Mouse (Mus musculus): ENCODE measurements at regions not wholly inside any gene's neighbourhood (a gene's known extent, or its start where the extent isn't known, plus 50 kb on each side); places are given as distances from the start of the nearest gene placed in this dataset.

GRCm38 (mm10) chr3:60138319-60138718 is 56.6 kb downstream of the Sucnr1 start:
- no peak for ATAC-seq (replicated peaks; ENCODE audit: low FRiP score, poor library complexity, severe bottlenecking)

- no peak for ATAC-seq (replicated peaks; ENCODE audit: low FRiP score, poor library complexity, severe bottlenecking)
Observed at GRCm38 (mm10) chr3:60159865-60160264, 78.2 kb downstream of the Sucnr1 start.

DNA sequence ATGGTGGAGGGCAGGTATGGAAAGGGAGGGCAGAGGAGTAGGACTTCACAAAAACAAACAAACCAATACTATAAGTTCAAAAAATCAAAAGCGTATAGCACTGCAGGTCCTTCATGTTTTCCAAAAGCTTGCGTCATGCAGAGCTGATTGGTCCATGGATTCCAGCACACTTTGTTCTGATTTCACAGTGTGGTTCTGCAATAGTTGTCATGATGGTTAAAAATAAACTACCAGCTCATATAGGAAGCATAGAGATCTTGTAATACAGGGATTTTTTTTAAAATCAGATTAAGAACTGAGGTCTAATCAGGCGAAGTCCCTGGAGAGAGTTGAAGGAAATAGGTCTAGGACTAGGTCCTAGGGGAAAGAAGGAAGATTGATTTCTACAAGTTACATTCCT is 86.0 kb downstream of the Sucnr1 start:
- no peak for ATAC-seq (replicated peaks; ENCODE audit: low FRiP score, poor library complexity, severe bottlenecking)

- no peak for ATAC-seq (replicated peaks; ENCODE audit: low FRiP score, poor library complexity, severe bottlenecking)
Observed at GRCm38 (mm10) chr3:60168135-60168926, 86.7 kb downstream of the Sucnr1 start.

- ATAC-seq (replicated peaks; ENCODE audit: low FRiP score, poor library complexity, severe bottlenecking) = no peak
Observed at GRCm38 (mm10) chr3:60169606-60170005, 87.9 kb downstream of the Sucnr1 start.

- no peak for ATAC-seq (replicated peaks; ENCODE audit: low FRiP score, poor library complexity, severe bottlenecking)
Observed at GRCm38 (mm10) chr3:60184481-60184880, 102.8 kb downstream of the Sucnr1 start.

DNA sequence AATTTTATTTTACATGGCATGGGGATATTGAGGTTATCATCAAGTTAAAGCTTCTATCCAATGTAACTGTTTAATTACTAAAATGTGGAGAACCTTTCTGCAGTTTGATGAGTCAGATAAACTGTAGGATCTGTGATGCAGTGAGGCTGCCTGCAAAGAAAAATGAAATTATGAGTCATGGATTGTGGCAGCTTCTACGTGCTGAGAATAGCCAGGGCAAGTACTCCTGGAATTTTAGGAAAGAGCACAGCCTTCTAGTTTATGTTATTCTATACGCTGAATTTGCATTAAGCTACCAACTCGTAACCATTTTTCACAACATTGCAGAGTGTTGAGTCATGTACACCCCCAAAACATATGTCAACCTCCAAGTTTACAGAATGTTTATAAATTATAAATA is 114.4 kb downstream of the Sucnr1 start:
- ATAC-seq (replicated peaks; ENCODE audit: low FRiP score, poor library complexity, severe bottlenecking) = no peak

GRCm38 (mm10) chr3:60207936-60208335 is 126.3 kb downstream of the Sucnr1 start:
- no peak for ATAC-seq (replicated peaks; ENCODE audit: low FRiP score, poor library complexity, severe bottlenecking)

GRCm38 (mm10) chr3:60218938-60219337 is 137.3 kb downstream of the Sucnr1 start:
- no peak for ATAC-seq (replicated peaks; ENCODE audit: low FRiP score, poor library complexity, severe bottlenecking)

- no peak for ATAC-seq (replicated peaks; ENCODE audit: low FRiP score, poor library complexity, severe bottlenecking)
Observed at GRCm38 (mm10) chr3:60240664-60241063, 159.0 kb downstream of the Sucnr1 start.

- ATAC-seq (replicated peaks; ENCODE audit: low FRiP score, poor library complexity, severe bottlenecking) = no peak
Observed at GRCm38 (mm10) chr3:60266666-60267415, 185.2 kb downstream of the Sucnr1 start.

DNA sequence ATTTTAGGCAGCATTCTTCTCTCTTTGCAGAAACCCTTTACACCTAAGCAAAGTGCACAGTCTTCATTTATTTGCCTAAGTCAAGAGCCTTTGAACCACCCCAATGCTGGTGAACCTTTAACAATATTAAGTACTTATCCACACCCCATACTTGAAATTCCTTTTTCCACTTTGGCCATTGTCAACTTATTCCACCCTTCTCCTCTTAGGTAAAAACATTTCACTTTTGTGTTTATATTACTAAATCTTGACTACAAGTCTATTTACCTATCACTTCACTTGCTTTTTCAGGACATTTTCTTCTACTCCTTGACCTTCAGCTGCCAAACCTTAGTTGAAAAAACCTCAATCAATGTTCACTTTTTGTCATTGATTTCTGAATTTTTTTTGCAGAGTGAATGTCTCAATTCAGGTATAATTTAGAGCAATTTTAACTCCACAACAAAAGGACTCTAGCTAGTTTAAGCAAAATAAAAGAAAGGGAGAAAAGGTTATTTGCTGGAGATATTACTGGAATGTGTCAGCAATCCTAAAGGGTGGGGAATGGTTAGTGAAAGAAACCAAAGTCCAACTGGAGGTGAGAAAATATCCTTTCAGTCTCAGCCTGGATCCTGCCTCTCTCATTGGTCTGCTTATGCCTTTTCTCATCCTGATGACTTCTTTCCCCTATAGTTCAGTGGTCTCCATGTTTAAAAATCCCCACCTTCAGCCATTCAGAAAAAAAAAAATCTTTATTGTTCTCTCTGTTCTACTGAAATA is 185.9 kb downstream of the Sucnr1 start:
- ATAC-seq (replicated peaks; ENCODE audit: low FRiP score, poor library complexity, severe bottlenecking) = no peak

- ATAC-seq (replicated peaks; ENCODE audit: low FRiP score, poor library complexity, severe bottlenecking) = no peak
Observed at GRCm38 (mm10) chr3:60270463-60270862, 188.8 kb downstream of the Sucnr1 start.

GRCm38 (mm10) chr3:60273744-60274143 is 192.1 kb downstream of the Sucnr1 start:
- ATAC-seq (replicated peaks; ENCODE audit: low FRiP score, poor library complexity, severe bottlenecking) = no peak

DNA sequence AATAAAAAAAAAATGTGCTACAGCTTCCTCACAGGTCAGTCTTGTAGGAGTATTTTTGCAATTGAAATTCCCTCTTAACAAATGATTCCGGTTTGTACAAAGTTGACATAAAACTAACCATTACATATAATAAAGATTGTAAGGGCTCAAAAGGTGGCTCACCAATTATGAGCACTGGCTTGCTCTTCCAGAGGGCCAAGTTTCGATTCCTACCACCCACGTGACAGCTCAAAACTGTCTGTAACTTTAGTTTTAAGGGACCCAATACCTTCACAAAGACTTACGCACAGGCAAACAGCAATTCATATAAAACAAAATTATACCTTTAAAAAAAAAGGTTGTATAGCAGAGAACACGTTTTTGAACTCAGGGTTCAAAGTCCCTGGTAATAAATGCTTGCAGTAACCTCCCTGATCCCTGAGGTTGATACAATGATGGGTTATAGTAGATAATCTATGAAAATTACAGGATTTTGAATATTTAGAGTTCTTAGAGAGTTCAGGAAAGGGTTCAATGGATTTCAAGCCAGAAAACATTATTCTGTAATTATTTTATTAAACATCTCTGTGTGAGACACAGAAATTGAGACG is 193.7 kb downstream of the Sucnr1 start:
- ATAC-seq (replicated peaks; ENCODE audit: low FRiP score, poor library complexity, severe bottlenecking) = no peak

- ATAC-seq (replicated peaks; ENCODE audit: low FRiP score, poor library complexity, severe bottlenecking) = no peak
Observed at GRCm38 (mm10) chr3:60277791-60278190, 194.8 kb upstream of the Mbnl1 start.

DNA sequence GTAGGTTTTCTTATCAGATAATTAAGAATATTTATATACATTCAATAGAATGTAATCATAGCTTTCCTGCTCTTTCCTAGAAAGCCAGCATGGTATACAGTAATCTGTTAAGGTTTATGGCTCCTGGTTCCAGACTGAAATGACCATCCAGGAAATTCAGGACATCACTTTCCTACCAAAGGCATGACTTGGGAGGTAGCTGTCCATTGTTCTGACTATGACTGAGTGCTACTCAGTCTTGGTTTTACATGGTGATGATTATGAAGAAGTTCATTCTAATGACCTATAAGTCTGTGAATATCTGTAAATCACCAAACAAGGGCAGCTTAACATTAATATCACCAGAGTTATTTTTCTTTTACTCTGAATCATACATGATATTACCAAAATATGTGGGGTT is 191.4 kb upstream of the Mbnl1 start:
- no peak for ATAC-seq (replicated peaks; ENCODE audit: low FRiP score, poor library complexity, severe bottlenecking)

- ATAC-seq (replicated peaks; ENCODE audit: low FRiP score, poor library complexity, severe bottlenecking) = no peak
Observed at GRCm38 (mm10) chr3:60281959-60282495, 190.6 kb upstream of the Mbnl1 start.

GRCm38 (mm10) chr3:60292142-60292541 is 180.5 kb upstream of the Mbnl1 start:
- 0 out of 2 replicates have a peak, but pooled peaks have one; percentile 35 for ATAC-seq (replicated peaks; ENCODE audit: low FRiP score, poor library complexity, severe bottlenecking)

- no peak for ATAC-seq (replicated peaks; ENCODE audit: low FRiP score, poor library complexity, severe bottlenecking)
Observed at GRCm38 (mm10) chr3:60292940-60293339, 179.7 kb upstream of the Mbnl1 start.

Data from erythroblast, adult 5-6 weeks (primary cell).